Mouse (Mus musculus): Measurements from ENCODE around the gene Tmem217.

The Tmem217 gene

DNA sequence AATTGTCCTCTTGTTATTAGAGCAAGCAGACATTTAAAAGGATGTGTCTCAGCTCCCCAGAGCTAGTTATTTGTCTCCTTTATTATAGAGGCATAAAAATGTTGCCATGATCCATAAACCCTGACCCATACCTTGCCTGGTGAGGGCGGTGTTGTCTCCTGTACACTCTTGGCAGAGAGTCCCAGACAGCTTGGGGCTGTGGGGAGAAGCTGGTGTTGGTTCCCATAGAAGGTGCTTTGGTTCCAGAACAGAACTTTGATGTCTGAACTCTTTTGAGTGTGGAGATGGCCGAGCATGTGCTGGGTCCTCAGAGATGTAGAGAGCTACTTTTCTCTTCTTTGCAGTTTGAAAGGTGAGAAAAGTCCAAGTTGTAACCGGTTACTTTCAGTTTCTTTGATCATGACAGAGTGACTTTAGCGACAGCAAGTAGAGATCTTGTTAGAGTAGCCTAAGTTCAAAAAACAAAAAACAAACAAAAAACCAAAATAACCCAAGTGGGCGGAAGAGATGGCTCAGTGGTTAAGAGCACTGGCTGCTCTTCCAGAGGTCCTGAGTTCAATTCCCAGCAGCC lies at the start of gene Tmem217:
Gene Tmem217, minus strand, starts transcription at position 224 of the 571 bp plus-strand sequence.
- no peak for DNase-seq (ENCODE audit: low read depth, low spot score)

DNA sequence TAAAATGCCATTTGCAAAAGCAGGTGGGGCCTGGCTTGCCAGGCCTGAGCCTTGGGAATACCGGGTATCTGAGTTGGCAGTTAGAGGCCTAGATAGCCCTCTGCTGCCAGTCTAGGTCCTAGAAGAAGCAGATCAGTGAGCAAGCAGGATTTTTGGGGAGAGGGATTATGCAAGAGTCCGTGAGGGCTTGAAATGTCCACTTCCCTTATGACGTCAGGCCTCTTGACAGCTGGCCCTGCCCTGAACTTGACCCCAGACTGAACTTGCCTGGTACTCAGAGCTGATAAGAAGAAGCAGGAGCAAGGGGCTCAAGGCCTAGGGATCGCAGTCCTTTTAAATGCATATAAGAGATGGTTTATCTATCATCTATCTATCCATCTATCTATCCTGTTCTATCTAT lies 49.2 kb upstream of the Tmem217 start:
- DNase-seq (ENCODE audit: low read depth, low spot score): no peak

DNA sequence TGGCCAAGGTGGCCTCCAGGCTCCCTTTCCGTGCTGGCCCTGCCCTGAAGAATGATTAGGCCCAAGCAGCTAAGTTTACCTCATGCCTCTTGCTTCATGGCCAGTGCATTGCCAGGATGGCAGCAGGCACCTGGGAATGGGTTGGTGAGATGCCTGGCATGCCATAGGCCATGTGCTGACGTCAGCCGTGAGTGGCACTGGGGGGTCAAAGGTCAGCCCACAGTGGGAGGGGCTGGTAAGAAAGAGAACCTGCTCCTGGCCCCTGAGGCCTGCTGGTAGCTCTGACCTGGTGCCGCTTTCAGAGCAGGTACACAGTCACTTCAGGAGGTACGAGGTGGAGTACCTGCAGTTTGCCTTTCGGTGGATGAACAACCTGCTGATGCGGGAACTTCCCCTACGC lies 47.4 kb upstream of the Tmem217 start:
- DNase-seq (ENCODE audit: low read depth, low spot score): no peak

DNA sequence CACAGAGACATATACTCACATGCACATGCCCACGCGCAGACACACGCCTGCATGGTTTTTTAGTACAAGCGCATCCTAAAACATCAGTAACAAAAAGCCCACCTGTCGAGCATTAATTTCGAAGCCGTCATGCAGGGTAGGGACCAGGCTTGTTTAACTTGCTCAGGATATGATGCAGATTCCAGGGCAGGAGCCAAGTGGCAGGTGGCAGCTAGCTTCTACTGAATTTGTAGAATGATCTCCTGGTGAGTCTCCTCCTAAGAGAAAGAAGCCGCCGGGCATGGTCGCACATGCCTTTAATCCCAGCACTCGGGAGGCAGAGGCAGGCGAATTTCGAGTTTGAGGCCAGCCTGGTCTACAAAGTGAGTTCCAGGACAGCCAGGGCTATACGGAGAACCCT lies 46.9 kb upstream of the Tmem217 start:
- no peak for DNase-seq (ENCODE audit: low read depth, low spot score)

DNA sequence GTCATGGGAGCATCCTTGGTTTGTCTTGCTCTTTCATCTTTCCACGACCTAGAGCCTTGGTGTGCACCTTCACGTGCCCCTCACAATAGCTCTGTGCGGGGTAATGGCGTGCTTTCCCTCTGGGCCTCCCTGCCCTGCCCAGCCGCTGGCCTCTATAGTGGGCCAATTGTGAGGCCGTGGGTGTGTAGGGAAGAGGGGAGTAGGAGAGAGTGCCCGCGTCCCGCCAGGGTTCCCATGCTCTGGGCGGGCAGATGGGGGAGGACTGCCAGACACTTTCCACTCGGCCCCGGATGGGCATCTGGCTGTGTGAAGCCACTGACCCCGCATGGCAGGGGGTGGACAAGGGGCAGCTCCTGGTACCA lies 44.6 kb upstream of the Tmem217 start:
- DNase-seq (ENCODE audit: low read depth, low spot score): no peak

DNA sequence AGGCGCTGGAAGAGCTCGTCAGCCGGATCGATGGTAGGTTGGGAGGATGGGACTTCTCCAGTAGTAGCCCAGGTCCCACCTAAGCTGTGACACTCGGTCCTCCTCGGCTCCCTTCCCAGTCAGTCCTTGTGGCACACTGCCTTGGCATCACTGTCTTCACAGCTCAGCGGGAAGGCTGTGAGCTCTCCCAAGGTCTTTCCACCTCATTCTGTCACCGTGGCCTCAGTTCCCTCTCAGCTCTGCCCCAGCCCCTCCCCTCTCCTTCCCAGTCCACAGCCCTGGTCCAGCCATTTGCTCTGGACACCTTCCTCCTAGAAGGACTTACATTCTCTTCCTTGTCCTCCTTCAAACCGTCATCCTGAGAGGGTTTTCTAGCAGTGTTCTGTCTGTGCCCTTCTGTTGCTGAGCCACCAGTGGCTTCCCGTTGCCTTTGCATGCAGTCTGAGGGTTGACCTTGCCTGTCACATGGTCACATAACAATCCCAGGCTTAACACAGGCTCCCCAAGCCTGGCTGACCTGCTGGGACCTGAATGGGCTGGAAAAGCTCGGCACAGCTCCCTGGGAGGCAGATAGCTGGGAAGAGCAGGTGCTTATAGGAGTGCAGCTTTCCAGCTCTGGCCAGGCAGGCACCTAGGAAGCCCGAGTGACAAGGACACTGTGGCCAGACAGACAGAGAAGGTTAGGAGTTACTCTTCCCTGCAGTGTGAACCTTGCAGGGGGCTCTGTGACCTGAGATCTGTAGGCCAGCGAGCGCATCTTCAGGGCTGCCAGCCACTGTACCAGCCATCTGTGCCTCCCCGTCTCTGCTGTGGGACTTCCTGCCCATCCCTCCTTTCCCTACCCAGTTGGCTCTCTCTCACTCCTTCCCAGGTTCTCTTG lies 43.9 kb upstream of the Tmem217 start:
- DNase-seq (ENCODE audit: low read depth, low spot score): no peak

DNA sequence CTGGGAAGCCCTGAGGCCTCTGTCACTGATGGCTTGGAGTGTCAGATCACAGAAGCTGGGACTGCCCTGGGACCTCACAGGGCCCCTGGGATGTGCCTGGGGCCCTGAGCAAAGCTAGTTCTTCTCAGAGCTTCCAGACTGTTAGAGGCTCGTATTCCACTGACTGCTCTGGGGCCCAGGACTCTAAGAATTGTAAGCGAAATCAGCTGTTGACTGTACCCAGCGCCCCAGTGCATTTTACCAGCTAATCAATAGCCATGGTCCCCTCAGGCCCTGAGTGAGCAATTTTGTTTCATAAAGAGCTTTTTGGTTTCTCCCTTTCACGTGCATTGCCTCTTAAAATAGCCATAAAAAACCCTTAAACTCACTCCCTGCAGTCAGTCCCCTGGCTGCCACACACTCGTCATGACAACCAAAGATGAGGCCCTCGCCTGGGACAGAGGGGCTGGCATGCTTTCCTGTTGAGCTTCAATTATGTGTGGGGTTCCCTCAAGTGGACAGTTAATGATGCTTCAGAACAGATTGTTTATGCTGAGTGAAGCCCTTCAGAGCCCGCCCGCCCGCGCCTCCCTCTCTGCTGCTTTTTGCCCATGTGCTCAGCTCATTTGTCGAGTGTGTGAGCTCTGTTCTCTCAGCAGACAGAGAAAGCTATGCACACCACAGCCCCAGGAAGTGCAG lies 37.2 kb upstream of the Tmem217 start:
- DNase-seq (ENCODE audit: low read depth, low spot score): no peak

DNA sequence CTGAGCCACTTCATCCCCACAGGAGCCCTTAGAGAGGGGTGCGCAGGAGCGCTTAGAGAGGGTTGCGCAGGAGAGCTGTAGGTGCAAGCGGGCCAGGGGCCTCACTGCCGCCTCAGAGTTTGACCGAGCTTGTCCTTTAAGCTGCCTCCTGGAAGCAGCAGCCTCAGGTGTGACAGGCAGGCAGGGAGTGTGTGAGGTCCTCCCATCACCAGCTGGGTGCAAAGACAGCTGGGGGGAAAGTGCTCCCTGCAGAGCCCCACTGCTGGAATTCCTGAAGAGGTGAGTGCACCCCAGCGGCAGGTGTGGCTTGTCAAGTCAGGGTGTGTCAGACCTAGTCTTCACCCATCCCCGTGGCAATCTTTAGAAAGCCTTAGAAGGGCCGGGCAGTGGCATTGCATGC lies 34.7 kb upstream of the Tmem217 start:
- DNase-seq (ENCODE audit: low read depth, low spot score): no peak

DNA sequence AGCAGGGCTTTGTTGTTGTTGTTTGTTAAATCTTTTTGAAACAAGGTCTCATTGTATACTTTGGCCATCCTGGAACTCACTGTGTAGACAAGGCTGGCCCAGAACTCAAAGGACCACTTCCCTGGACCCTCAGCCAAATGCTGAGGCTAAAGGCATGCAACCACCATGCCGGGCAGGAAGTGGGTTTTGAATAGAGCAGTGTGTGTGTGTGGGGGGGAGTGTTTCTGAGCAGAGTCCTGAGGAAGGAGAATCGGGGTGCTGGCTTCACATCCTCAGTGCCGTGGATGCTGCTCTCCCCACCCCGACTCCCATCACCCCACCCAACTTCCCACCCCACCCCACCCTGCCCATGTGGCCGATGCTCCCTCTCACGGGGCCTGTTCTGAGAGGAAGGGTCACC lies 33.3 kb upstream of the Tmem217 start:
- DNase-seq (ENCODE audit: low read depth, low spot score): no peak

DNA sequence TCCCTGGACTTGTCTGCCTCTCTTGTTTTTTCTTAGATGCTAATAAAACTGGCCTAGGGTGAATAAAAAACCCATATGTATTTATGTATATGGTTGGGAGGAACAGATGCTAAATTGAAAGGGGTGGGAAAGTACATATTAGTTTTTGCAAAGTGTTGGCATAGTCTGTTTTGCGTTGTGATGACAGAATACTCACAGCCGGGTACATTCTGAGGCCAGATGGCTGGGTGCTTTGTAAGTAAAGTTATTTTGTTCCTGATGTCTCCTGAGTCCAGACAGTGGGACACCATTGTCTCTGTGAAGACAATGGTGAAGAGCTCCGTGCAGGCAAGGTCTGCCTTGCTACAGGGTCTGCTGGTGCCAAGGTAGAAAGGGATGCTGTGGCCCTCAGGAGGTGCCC lies 32.6 kb upstream of the Tmem217 start:
- no peak for DNase-seq (ENCODE audit: low read depth, low spot score)

DNA sequence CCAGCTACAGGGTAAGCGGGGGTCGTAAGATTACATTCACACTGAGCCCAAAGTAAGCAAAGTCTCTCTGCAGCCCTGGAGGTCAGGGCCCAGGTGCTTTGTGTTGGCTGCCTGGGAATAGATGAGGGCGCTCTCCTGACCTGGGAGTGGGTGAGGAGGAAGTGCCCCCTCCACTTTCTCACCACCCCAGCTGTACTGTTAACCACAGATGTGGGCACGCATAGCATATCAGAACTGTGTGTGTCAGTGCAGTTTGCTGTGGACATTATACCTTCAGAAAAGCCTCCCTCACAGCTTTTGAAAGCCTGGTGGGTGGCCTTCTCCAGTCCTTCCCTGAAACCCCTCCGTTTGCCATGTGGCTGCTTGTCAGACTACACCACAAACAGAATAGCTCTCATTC lies 32.1 kb upstream of the Tmem217 start:
- DNase-seq (ENCODE audit: low read depth, low spot score): no peak

DNA sequence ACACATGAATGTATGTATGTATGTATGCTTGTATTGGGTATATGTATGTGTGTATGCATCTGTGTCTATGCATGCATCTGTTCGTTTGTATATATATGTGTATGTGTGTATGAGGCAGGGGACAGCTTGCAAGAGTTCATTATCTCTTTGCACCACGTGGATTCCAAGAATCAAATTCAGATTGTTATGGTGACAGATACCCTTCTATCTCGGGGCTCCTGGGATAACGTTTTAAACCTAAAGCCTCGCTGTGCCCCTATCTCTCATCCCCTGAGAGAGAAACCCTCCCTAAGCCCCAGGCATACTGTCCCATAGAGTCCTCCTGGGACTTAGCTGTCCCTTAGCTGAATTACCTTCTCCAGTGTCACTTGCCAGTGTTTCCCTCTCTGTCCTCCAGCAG lies 31.4 kb upstream of the Tmem217 start:
- no peak for DNase-seq (ENCODE audit: low read depth, low spot score)

DNA sequence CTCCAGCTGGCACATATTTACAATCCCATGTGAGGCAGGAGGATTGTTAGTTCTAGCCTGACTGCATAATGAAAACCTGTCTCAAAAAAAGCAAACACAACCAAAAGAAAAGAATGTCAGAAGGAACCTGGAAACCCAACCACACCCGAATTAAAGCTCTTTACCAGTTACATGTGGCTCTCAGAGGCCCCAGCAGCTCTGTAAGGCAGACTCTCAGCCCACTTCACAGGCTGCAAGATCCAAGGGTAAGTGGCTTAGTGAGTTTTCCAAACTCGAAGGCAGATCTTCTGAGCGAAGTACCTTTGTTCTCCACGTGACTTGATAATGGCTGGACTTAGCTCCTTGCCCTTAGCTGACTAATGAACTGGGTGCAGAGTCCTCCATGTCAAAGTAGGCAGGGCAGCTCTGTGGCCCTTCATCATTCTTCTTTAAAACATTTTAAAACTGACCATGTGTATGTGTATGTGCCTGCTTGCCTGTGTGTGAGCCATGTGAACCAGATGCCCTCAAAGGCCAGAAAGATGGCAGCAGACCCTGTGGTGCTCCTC lies 27.5 kb upstream of the Tmem217 start:
- DNase-seq (ENCODE audit: low read depth, low spot score): no peak

DNA sequence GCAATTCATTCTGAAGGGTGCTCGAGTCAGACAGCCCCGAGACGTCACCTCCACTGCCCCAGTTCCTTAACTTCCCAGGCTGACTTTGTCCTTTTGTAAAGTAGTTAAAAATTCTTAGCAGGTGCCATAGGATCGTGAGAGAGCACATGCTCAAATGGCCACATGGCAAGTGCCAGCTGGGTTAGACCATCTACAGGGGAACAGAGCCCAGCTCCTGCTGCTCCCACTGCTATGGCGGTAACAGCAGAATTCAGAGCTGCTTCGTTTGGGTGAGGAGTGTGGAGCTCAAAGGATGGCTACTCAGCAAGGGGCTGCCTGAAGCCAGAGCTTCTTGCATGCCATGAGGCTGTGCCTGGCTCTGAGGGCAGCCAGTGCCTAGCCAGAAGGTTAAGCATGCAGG lies 17.6 kb upstream of the Tmem217 start:
- no peak for DNase-seq (ENCODE audit: low read depth, low spot score)

DNA sequence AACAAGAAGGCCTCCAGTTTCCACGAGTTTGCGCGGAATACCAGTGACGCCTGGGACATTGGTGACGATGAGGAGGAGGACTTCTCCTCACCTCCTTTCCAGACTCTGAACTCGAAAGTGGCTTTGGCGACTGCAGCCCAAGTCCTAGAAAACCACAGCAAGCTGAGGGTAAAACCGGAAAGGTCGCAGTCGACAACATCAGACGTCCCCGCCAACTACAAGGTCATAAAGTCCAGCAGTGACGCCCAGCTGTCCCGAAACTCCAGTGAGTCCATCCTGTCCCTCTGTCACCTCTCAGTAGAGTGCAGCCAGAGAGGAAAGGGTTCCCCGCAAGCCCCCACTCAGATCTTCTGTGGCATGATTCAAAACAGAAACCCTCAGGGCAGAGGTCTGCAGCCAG lies 16.2 kb upstream of the Tmem217 start:
- DNase-seq (ENCODE audit: low read depth, low spot score): no peak

DNA sequence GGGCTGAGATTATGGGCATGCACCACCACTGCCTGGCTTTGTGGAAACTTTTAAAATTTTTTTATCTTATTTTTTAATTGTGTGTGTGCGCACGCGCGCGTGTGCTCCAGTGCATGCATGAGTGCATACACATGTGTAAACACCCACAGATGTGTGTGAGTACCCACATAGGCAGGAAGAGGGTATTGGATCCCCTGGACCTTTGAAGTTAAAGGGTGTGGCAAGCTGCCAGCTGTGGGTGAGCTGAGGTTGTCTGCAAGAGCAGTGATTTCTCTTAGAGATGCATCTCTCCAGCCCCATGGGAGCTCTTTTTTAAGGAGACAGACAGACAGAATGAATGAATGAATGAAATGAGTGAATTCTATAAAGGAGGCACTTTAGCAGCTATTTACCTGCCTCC lies 13.3 kb upstream of the Tmem217 start:
- DNase-seq (ENCODE audit: low read depth, low spot score): no peak

DNA sequence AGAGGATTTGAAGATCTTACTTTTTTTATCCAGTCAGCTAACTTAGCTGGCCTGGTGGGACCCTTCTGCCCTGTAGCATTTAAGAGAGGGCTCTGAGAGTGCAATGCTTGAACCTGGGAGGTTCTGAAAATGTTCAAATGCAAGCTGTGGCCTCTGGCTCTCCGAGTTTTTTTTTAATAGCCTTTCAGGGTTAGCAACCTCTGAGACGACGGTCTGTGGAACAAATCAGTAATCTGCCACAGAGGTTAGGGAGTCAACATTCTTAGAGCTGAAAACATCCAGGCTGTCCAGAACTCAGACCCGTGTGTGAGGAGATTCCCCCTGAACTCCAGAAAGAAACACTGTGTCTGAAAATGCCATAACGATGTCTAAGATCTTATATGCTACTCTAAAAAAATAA lies 6.3 kb upstream of the Tmem217 start:
- DNase-seq (ENCODE audit: low read depth, low spot score): no peak

DNA sequence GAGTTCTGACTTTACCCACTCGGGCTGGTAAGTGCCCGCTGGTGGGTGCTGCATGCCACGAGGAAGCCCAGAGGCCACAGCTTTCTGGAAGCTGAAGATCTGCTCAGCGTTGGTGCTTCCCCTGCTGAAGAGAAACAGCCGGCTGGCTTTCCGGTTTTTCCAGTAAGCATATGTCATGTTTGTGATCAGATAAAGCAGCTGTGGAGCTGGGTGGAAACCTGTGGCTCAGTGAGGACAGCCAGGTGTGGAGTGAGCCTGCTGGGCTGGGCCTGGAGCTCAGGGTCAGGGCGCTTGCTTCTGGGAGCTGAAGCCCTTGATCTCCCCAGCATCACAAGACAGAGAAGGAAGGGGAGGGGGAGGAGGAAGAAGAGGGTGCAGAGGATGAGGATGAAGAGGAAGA lies 4.7 kb upstream of the Tmem217 start:
- no peak for DNase-seq (ENCODE audit: low read depth, low spot score)

DNA sequence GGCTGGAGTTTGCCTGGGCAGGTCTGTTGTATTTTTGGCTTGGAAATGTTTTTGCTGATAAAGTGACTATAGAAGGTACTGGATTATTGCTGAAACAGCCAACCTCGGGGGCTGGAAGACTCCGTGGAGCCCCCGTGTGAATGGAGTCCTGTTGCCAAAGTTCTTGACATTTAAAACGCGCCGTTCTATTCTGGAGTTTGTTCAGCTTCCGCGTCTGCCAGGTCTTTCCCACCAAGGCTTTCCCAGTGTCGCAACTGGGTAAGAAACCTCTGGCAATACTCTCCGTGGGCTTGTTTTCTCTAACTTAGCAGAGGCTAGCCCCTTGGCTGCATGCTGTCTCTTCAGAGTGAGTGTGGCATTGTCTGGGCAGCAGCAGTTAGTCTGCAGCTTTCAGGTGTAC lies 4.3 kb upstream of the Tmem217 start:
- DNase-seq (ENCODE audit: low read depth, low spot score): no peak

DNA sequence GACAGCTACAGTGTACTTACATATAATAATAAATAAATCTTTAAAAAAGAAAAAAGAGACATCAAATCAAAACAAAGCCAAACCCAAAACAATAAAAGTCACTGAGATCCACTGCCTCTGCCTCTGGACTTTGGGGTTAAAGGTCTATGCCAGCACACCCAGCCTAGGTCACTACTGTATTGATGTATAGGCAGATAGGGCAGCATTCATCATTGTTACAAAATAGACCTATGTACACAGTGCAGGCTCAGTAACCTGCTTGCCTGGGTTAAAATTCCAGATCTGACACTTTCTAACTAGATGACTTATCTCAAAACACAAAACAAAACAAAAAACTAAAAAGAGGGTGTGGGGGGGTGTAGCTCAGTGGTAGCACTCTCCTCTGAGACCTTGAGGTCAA lies 2.0 kb upstream of the Tmem217 start:
- DNase-seq (ENCODE audit: low read depth, low spot score): no peak

DNA sequence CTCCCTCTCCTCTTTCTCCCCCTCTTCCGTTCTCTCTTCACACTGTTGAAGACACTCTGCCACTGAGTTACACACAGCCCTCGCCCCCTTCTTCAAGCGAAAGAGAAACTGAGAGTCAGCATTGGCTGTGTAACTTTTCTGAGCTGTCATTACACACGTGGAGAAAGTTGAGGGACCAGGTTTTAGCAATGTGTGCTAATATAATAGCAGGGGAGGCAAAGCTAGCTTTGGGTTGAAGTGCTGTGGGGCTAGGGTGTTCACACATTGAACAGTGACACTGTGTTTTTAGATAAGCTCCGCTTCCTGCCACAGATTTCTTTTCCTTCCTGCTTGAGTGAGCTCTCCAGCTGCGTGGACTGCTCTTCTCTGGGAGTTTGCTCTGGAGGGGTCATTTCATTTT lies 1.2 kb downstream of the Tmem217 start:
- no peak for DNase-seq (ENCODE audit: low read depth, low spot score)

DNA sequence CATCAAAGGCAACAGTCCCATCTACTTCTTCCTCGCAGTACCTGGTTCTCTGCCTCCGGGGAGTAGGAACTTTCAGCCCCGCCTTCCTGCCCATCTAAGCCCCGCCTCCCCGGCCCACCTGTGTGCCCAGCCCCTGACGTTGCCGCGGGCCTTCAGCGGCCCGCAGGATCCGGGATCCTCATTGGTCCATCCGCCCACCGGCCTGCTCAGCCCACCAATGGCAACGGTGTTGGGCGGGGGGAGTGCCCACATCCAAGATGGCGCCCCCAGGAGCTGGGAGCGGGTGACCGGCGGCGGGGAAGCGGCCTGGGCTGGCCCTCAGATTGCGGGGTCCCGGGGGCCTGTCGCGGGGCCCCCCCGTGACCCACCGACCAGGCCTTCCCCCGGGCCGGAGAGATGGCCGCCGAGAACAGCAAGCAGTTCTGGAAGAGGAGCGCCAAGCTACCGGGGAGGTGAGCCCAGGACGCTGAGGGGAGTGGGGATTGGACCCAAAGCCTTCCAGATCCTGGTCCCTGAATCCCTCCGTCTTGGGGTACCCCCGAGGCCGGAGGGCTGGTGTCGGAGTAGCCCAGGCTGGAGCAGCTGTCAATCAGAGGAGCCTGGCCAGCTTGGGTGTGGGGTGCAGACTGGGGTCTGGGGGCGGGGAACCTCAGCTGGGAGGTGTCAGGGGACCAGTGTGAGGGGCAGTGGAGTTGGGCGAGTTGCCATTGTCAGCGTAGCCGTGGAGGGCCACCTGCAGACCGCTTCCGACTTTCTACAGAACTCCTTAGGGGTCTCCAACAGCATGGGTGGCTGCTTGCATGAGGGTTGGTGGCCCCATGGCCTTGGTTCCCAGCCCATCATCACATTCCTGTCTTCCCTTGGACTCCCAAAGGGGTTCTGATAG lies 2.4 kb downstream of the Tmem217 start, which contains the start of the genes Gm17657 and Tbc1d22b:
Gene Gm17657, minus strand, starts transcription at position 96 of the 886 bp plus-strand sequence.
Gene Tbc1d22b, plus strand, starts transcription at position 243 of the 886 bp plus-strand sequence.
- peak; percentile 85 for DNase-seq (ENCODE audit: low read depth, low spot score)
